Comparison of ENCODE assay signal across 8 mouse cellular contexts in genomic region chr4:76450351-76451018, GRCm38 (mm10).
DNase-seq lines count a peak whose midpoint lies in the region; ATAC-seq and TF ChIP-seq lines count a peak whose summit lies in the region.

No protein-coding gene starts in this region.

- ATAC-seq in kidney, postnatal 0 days (replicated peaks; ENCODE audit: low FRiP score, low read depth) = peak; percentile 72
- ATAC-seq in liver, postnatal 0 days = peak; percentile 65
- ATAC-seq in megakaryocyte-erythroid progenitor cell, adult 5-6 weeks (replicated peaks; ENCODE audit: low FRiP score, low TSS enrichment, poor library complexity, severe bottlenecking) = no peak

- no peak for TF ChIP-seq EP300 in heart, adult 2 months (IDR thresholded peaks at IDR 0.05; ENCODE audit: insufficient read depth, low read depth, low read length)
- TF ChIP-seq EP300 in liver, postnatal 0 days (IDR thresholded peaks at IDR 0.05; ENCODE audit: low read depth) = no peak

- peak overlapping the region; percentile 68 for H3K4me3 ChIP-seq in kidney, adult 2 months (ENCODE audit: insufficient read depth, low read depth, low read length)
- peak overlapping the region; percentile 67 for H3K4me3 ChIP-seq in heart, adult 2 months
- H3K4me3 ChIP-seq in kidney, postnatal 0 days (replicated peaks; ENCODE audit: low read depth, low read length) = peak overlapping the region; percentile 75
- H3K4me3 ChIP-seq in liver, postnatal 0 days (ENCODE audit: low read depth, low read length) = peak overlapping the region; percentile 65
- peak overlapping the region; percentile 74 for H3K4me3 ChIP-seq in olfactory bulb, adult 2 months (ENCODE audit: insufficient read depth, low read depth, low read length)

- no peaks in the 10 kb centered on the region for H3K36me3 ChIP-seq in kidney, adult 2 months (ENCODE audit: control insufficient read depth, insufficient read depth, low read length)
- no peaks in the 10 kb centered on the region for H3K36me3 ChIP-seq in heart, adult 2 months (ENCODE audit: control insufficient read depth, insufficient read depth, low read length)
- H3K36me3 ChIP-seq in kidney, postnatal 0 days (ENCODE audit: insufficient read depth, low read length) = no peaks in the 10 kb centered on the region
- no peaks in the 10 kb centered on the region for H3K36me3 ChIP-seq in liver, postnatal 0 days (replicated peaks; ENCODE audit: insufficient read depth, low read length)

- intact Hi-C loops in heart, adult 2 months (cut with DNase I) = no loop called here

- peak overlapping the region; percentile 94 for H3K4me2 ChIP-seq in kidney, postnatal 0 days (ENCODE audit: low read length)
- peak overlapping the region; percentile 91 for H3K4me2 ChIP-seq in liver, postnatal 0 days (ENCODE audit: low read depth, low read length)

- no peaks in the 10 kb centered on the region for H3K9me3 ChIP-seq in kidney, postnatal 0 days (replicated peaks; ENCODE audit: low read length)
- no peaks in the 10 kb centered on the region for H3K9me3 ChIP-seq in liver, postnatal 0 days (ENCODE audit: low read length)

- H3K79me2 ChIP-seq in heart, adult 2 months (replicated peaks; ENCODE audit: control insufficient read depth, insufficient read depth, low read length) = no peaks in the 10 kb centered on the region

- no peak for TF ChIP-seq POLR2A in kidney, adult 2 months (IDR thresholded peaks at IDR 0.05; ENCODE audit: low read depth, low read length)
- no peak for TF ChIP-seq POLR2A in heart, adult 2 months (IDR thresholded peaks at IDR 0.05; ENCODE audit: insufficient read depth, low read depth, low read length)
- no peak for TF ChIP-seq POLR2A in olfactory bulb, adult 2 months (IDR thresholded peaks at IDR 0.05; ENCODE audit: insufficient read depth, low read depth, low read length)

- H3K9ac ChIP-seq in heart, adult 2 months (ENCODE audit: low read depth, low read length) = peak overlapping the region; percentile 39
- H3K9ac ChIP-seq in kidney, postnatal 0 days (ENCODE audit: low read depth, low read length) = peak overlapping the region; percentile 87
- peak overlapping the region; percentile 61 for H3K9ac ChIP-seq in liver, postnatal 0 days (replicated peaks)

- TF ChIP-seq CTCF in kidney, adult 2 months (conservative IDR thresholded peaks at IDR 0.05; ENCODE audit: insufficient read depth, insufficient read length, low read depth, low read length) = no peak
- TF ChIP-seq CTCF in heart, adult 2 months (IDR thresholded peaks at IDR 0.05) = no peak
- no peak for TF ChIP-seq CTCF in kidney, postnatal 0 days (IDR thresholded peaks at IDR 0.05; ENCODE audit: low read depth)
- no peak for TF ChIP-seq CTCF in liver, postnatal 0 days (IDR thresholded peaks at IDR 0.05; ENCODE audit: low read depth)
- no peak for TF ChIP-seq CTCF in olfactory bulb, adult 2 months (IDR thresholded peaks at IDR 0.05; ENCODE audit: insufficient read depth, low read depth, low read length)

- no peaks in the 10 kb centered on the region for H3K27me3 ChIP-seq in kidney, adult 2 months (replicated peaks; ENCODE audit: control insufficient read depth, insufficient read depth, low read length)
- no peaks in the 10 kb centered on the region for H3K27me3 ChIP-seq in heart, adult 2 months (ENCODE audit: control insufficient read depth, insufficient read depth, low read length)
- no peaks in the 10 kb centered on the region for H3K27me3 ChIP-seq in kidney, postnatal 0 days (ENCODE audit: insufficient read depth, low read length)
- H3K27me3 ChIP-seq in liver, postnatal 0 days (ENCODE audit: insufficient read depth, low read length) = peaks cover 14% of the 10 kb centered on the region

- H3K4me1 ChIP-seq in kidney, adult 2 months (ENCODE audit: control insufficient read depth, insufficient read depth, low read length) = no peaks in the 10 kb centered on the region
- H3K4me1 ChIP-seq in heart, adult 2 months (ENCODE audit: control insufficient read depth, insufficient read depth, low read length) = peaks cover 2% of the 10 kb centered on the region; the same call in 1 of the 2 replicates
- H3K4me1 ChIP-seq in kidney, postnatal 0 days (replicated peaks; ENCODE audit: insufficient read depth, low read length) = no peaks in the 10 kb centered on the region
- no peaks in the 10 kb centered on the region for H3K4me1 ChIP-seq in liver, postnatal 0 days (ENCODE audit: insufficient read depth)
- no peaks in the 10 kb centered on the region for H3K4me1 ChIP-seq in olfactory bulb, adult 2 months (ENCODE audit: control insufficient read depth, insufficient read depth, low read length)

- peak; percentile 72 for DNase-seq in kidney, adult 2 months
- no peak for DNase-seq in kidney, adult 9 months
- peak; percentile 90 for DNase-seq in embryo, embryonic 11 days
- peak; percentile 48 to 49 for DNase-seq in heart, adult 2 months
- peak; percentile 74 for DNase-seq in kidney, postnatal 0 days (ENCODE audit: low spot score)
- peak; percentile 37 for DNase-seq in liver, postnatal 0 days

- H3K27ac ChIP-seq in kidney, adult 2 months (ENCODE audit: insufficient read depth, low read depth, low read length) = peak overlapping the region; percentile 75
- H3K27ac ChIP-seq in heart, adult 2 months = peak overlapping the region; percentile 38
- H3K27ac ChIP-seq in kidney, postnatal 0 days = peak overlapping the region; percentile 90
- H3K27ac ChIP-seq in liver, postnatal 0 days (ENCODE audit: low read depth) = no peak overlapping the region
- 0 out of 2 replicates have a peak overlapping the region, but pooled peaks have one; percentile 19 for H3K27ac ChIP-seq in olfactory bulb, adult 2 months (ENCODE audit: insufficient read depth, low read depth, low read length)

- 6% methylated on average over 34 of the region's 34 CpGs for WGBS in kidney, adult 2 months
- 8% methylated on average over 34 of the region's 34 CpGs for WGBS in heart, adult 2 months
- WGBS in kidney, postnatal 0 days = under 1% methylated on average over 32 of the region's 34 CpGs
- 2% methylated on average over 32 of the region's 34 CpGs for WGBS in liver, postnatal 0 days (ENCODE audit: insufficient replicate concordance)
- WGBS in olfactory bulb, adult 2 months = 2% methylated on average over 34 of the region's 34 CpGs
